Mouse (Mus musculus) subcutaneous adipose tissue, adult 2 months (tissue): ENCODE measurements around the gene Snx20. TPM values are rescaled to one million over a fixed set of nuclear protein-coding genes. Genes with fewer than 3 reads are reported as not detected.

Experiments used
- polyA plus RNA-seq: library from polyadenylated mRNA; depleted of rRNA; stranded (reverse); fragments of >200 nt; gene quantifications from 2 replicates; pipeline ENCODE4 v1.2.3, GENCODE M21; 2012; ENCODE audit warnings: low replicate concordance; rRNA removed

The Snx20 gene
- 3.2 and 7.8 TPM in 2 replicates for polyA plus RNA-seq

DNA sequence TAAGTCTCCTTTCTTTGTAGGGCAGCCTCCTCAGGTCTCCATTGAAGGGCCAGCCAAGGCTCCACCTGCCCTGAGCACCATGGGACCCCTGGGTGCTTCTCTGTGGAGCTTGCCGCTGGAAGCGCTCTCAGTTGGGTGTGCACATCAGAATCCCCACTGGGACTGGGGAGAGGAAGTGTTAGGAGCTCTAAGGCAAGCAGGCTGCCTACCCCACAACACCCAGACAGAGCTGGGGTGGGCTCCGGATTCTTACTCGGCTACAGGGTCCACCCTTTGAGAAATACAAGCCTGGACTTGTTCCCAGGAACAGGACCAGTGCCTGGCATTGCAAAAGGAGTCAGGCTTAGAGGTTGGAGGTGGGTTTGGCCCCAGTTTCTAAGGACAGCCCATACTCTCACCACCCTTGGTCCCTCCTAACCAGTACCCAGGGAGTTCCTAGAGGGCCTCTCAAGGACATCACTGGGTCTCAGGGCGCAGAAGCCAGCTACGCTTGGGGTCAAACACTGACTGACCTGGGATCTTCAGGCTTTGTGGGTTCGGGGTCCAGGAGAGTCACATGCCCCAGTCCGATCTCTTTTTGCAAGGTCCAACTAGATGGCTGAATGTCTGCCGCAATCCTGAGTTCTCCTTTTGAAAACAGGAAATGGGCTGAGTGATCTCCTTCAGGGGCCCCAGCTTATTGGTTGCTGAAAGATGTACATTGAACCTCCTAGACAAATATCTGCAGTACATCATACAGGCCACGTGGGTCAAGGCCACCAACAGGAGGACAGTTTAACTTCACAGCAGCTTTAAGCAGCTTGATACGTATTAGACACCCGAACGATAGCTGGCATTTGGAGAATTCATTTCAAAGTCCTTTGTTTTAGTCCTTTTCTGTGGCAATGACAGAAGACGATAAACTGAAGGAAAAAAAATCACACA lies at the start of gene Snx20:
Snx20 (minus strand) TSS at position 655 of the 924 bp plus-strand sequence.

DNA sequence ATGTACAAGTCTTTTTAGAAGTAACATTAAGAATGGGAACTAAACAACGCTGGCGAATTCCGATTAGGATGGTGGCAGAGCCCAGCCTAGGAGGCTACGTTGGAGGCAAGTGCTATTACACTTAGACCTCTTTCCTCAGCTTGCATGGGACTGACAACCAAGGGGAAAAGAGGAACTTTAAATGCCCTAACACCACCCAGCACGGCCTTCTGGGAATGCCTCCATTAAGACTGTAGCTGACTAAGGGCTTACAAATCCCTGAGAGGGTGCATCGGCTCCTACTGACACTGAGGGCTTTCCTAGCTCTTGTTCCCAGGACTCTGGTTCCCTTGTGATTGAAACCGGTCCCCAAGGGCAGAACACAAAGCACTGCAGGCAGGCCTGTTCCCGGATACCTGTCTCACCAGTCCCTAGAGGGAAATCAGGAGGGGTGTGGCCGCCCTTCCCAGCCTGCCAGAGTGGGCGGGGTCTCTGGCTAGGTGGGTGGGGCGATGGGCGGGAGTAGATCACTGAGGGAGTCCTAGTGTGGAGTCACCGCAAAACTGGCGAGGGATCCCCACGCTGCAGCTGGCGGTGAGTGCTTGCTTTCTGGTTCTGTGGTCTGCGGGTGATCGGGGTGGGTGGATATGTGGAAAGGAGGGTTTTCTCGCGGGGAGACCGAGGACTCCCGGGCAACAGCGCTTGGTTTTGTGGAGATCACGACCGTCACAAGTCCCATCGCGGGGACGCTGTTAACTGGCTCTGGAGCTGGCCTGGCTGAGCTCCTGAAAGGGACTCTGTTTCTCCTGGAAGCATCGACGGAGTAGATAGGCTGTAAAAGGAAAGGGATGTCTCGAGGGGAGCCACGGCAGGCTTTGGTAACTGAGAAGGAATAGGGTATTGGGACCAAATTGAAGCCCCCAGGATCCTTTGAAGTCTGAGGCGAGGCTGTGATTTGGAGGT lies 11.2 kb upstream of the Snx20 start, which contains the start of gene Nod2:
Nod2 (plus strand) TSS at position 479 of the 942 bp plus-strand sequence.

Other genes with a start within 250 kb of the Snx20 start
- gene Nkd1, start 114.8 kb downstream of the Snx20 start, polyA plus RNA-seq: 48.6 and 62.8 TPM in 2 replicates
- gene Nod2, start 11.2 kb upstream of the Snx20 start, polyA plus RNA-seq: 1.8 and 2.5 TPM in 2 replicates
- gene Cyld, start 60.9 kb upstream of the Snx20 start, polyA plus RNA-seq: 6.3 and 8.7 TPM in 2 replicates